Mouse (Mus musculus): ENCODE measurements at regions not wholly inside any gene's neighbourhood (a gene's known extent, or its start where the extent isn't known, plus 50 kb on each side); places are given as distances from the start of the nearest gene placed in this dataset.

DNA sequence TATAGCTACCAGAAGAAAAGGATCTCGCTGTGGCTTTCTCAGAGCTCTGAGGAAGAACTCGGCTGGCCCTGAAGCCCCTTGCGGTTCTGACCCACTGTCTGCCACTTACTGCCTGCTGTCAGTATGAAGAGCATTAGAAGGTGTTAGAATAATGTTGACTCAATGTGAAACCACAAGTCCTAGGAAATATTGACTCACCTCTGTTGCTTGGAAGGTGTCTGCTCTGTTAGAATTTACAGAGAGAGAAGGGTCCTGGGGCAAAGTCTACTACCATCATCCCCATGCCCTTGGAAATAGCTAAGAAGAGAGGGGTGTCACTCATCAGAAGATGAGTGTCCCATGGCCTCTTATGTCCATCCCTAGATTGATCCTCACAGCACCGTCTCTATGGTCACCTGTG is 197.9 kb downstream of the Hlx start:
- TF ChIP-seq ZNF384 (IDR thresholded peaks at IDR 0.05; ENCODE audit: low read depth, low read length) (no peak), CHD2 (IDR thresholded peaks at IDR 0.05; ENCODE audit: low read depth, low read length) (no peak), HCFC1 (IDR thresholded peaks at IDR 0.05; ENCODE audit: borderline replicate concordance, insufficient read depth, low read length) (no peak), MAFK (IDR thresholded peaks at IDR 0.05; ENCODE audit: insufficient read depth, low read depth, low read length) (no peak)
